Mouse (Mus musculus) left cerebral cortex, adult 18-20 months (tissue): ENCODE data around the gene 4930556J24Rik. TPM values are rescaled to one million over a fixed set of nuclear protein-coding genes. Genes with fewer than 3 reads are reported as not detected.
"Not testable (repeated sequence)": the region's sequence is repeated elsewhere in the genome, so short reads cannot be mapped to it uniquely, and the experiment has no call there.

Experiments
- DNase-seq, 2 experiments: peaks; one replicate each; pipeline ENCODE4 v3.0.0; 2021 to 2022; ENCODE audit warnings: low spot score in 2 of 2, mixed read lengths in 1 of 2
- total RNA-seq, 2 experiments: library from RNA; stranded (reverse); gene quantifications; 2 replicates each; pipeline ENCODE4 v1.2.3; 2021

The 4930556J24Rik gene
- total RNA-seq, 2 experiments from 2014 or later = not detected

DNA sequence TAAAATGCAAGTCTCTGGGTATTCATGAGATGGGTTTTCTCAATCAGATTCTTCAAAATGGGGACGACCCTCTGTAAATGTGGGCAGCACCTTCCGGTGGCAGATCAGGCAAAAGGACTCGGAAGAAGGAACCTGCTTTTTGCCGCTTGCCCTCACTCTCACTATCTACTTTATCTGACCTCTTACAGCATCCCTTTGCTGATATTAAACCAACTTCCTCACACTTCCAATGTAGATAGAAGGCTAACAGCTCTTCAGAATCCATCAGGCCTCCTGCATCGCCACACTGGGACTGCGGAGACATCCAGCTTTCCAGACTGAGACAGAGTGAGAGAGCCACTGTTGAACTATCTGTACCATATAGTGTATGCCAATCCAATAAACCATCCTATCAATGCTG lies 53.8 kb downstream of the 4930556J24Rik start:
- DNase-seq = no peak

DNA sequence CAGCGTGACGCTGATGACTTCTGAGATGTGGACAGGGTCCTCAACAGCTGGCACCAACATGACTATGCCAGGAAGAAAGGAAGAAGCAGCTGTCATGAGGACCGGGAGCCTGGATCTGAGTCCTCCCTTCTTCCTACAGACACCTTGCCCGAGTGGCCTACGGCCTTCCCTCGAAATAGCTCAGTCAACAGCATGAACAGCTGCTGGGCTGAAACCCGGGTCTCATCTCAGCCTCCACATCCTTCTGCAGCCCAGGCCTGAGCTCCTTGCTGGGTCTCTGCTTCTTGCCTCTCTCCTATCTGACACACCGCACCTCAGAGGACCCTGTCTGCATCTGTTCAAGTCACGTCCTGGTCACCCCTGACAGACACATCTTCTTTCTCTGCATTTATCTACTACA lies 54.5 kb downstream of the 4930556J24Rik start:
- DNase-seq = no peak

DNA sequence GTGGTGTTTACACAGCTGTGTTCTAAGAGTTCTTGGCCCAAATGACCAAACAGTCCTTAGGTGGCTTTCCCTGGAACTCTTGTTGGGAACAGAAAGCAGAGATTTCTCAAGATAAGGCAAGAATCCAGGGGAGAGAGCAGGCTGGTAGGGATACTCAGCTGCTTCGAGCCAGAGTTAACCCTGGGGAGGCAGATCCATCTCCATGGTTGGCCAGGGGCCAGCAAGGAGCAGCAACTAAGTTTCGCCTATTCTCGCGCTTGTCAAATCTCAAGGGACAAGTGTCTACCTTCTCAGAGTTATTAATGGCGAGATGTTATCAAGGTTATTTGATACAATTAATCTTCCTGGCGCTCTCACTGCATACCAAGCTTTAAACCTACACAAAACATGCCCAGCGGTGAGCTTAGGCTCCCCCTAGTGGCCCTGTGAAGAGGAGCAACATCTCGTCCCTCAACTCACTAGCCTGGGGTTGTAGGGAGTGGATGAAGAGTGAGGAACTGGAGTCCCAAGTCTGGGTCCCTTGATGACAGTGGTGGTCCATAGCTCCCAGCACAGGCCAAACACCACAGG lies 55.2 kb downstream of the 4930556J24Rik start:
- DNase-seq = peak; percentile 68 to 74

DNA sequence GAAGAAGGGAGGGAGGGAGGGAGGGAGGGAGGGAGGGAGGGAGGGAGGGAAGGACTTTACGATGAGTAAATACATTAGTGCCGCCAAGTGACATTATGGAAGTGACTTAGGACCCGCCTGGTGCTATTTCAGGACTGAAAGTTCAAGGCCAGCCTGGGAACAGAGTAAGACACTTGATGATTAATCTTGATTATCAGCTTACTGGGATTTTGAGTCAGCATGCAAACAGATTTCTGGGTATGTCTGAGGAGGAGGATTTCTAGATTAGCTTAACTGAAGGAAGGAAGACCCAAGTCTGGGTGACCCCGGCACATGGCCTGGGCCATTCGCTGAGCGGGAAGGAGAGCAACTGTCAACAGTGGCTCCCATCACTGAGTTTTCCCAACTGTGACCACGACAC lies 56.1 kb downstream of the 4930556J24Rik start:
- DNase-seq = no peak

DNA sequence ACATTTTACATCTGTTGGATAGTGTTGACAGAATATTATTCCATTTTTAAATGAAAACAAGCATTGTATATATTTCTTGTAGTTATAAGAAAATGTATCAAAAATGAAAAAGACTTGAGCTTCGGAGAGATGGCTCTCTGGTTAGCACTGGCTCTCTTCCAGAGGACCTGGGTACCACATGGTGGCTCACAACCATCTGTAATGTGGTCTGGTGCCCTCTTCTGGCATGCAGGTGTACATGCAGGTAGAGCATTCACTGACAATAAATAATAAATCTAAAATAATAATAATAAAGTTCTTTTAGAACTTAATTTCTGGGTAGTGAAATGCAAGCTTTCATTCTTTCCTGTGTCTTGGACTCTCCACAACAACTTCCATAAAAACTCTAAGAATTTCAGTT lies 57.8 kb downstream of the 4930556J24Rik start:
- no peak for DNase-seq

DNA sequence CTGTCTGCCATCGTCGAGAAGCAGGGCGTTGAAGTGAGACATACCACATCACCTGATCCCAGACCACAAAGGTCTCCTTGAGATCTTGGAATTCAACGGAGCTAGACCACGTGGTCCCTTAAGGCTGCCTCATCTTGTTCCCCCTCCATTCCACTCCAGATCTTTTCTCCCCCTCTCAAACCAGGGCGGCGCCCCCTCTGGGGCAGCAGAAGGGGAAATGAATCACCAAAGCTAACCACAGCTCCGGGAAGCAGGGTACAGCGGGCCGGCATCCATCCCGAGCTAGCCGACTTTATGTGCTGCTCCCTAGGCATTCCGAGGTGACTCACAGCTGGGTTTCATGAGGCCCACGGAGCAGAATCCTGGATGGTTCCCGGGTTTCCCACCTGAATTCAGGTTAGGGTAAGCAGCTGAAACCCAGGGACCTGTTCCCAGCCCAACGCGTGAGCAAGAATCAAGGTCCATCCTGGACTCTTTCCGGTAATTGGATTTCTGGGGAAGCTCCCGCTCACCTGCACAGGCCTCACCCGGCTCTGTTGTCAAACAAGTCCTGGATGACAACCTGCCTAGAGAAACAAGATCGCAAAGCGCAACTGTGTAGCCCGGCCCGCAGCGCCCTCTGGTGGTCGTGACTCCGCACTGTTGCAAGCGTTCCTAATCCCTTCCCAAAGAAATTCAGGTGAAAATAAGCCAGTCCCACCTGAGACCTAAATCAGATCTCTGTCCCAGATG lies 62.3 kb downstream of the 4930556J24Rik start, which contains the start of gene Slc35e4:
TSS of gene Slc35e4 (minus strand) at position 556 of the 732 bp plus-strand sequence.
- DNase-seq = peak; percentile 81 to 87

DNA sequence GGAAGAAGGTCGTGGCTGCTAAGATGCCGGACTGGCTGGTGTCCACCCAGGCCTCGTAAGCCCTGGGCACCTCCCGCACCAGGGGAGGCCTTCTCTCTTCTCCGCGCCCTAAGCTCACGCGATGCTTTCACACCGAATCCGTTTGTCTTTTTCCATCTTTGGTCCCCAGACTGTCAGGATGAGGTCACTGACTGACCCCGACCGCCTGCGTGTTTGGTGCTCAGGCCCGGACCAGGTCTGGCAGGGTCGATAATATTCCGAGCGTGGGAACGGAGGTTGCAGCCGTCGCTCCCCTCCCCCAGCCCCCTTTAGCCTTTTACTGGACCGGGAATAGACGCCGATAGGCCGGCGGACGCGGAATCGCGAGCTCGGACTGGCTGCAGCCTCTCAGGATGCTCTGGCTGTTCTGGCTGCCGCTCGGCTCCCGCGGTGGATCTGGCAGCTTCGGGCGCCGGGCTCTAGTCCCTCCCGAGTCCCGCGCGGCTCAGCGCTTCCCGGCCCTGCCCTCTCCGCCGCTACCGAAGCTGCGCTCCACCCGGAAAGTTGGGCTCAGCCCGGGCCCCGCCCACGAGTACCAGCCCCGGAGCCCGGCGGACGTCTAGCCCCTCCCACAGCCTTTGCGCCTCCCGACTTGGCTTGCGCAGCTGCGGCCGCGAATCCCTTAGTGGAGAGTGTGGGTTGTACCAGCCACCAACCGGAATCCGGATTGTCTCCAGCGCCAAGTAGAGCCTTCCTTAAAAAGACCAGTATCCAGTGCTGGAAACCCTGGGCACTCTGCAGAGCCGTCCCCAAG lies 63.1 kb downstream of the 4930556J24Rik start:
- peak; percentile 94 to 98 for DNase-seq

DNA sequence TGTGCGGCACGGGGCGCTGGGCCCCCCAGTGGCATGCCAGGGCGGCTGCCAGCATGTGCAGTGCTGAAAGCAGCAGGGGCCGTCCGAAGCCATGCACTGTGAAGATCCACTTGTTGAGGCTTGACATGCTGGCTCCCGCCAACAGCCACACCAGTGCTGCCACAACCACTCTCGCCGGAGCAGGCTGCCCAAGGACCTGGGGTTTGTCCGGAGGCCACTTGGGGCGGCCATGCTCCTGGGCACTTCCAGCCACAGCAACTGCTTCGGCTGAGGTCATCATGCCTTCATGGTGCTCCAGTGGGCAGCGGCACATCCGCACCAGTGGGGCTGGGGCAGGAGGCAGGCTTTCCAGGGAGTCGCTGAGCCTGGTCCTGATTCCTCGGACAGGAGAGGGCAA lies 63.7 kb downstream of the 4930556J24Rik start:
- no peak for DNase-seq

DNA sequence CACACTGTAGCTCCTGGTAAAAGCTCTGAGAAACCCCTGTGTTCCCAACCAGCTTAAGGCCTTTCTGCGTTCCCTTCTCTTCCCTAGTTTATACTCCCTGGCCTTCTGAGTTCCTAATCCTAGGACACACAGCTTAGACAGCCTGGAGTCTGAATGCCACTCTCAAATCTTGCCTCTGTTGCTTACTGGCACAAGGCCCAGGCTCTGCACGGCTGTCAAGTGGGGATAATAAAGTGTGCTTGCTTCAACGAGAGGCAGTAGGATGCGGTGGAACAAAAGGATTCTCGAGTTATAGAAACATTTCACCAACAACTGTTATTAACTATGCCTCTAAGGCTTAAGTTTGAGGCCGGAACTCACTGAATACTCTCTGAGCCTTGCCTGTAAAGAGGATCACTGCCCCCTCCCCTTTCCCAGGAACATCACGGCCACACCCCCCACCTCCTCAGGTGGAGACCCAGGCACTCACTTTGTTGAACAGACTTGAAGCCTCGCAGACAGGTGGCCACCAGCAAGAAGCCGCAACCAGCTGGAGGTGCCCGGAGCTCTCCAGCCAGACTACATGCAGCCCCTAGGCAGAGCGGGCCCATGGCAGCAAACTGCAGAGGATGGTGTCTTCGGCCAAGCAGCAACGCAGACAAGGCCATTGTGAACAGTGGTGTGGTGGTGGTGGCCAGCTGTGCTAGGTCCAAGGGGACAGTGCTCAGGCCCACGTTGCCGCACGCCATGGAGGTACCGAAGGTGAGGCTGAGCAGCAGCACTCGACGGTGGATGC lies 64.3 kb downstream of the 4930556J24Rik start:
- DNase-seq = peak in 1 of 2 experiments; percentile 45

DNA sequence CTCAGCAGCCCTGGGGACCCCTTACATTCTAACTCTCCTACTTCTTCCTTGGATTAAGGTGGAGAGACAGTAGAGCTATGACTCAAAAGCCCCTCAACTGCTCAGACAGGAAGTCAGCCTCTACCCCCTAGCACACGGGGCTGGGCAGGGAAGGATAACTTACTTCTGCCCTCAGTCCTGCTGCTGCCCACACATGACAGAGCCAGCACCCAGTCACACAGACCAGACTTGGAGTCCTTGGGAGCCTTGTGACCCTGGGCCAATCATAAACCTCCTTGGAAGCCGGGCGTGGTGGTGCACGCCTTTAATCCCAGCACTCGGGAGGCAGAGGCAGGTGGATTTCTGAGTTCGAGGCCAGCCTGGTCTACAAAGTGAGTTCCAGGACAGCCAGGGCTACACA lies 65.1 kb downstream of the 4930556J24Rik start:
- not testable (repeated sequence) for DNase-seq

DNA sequence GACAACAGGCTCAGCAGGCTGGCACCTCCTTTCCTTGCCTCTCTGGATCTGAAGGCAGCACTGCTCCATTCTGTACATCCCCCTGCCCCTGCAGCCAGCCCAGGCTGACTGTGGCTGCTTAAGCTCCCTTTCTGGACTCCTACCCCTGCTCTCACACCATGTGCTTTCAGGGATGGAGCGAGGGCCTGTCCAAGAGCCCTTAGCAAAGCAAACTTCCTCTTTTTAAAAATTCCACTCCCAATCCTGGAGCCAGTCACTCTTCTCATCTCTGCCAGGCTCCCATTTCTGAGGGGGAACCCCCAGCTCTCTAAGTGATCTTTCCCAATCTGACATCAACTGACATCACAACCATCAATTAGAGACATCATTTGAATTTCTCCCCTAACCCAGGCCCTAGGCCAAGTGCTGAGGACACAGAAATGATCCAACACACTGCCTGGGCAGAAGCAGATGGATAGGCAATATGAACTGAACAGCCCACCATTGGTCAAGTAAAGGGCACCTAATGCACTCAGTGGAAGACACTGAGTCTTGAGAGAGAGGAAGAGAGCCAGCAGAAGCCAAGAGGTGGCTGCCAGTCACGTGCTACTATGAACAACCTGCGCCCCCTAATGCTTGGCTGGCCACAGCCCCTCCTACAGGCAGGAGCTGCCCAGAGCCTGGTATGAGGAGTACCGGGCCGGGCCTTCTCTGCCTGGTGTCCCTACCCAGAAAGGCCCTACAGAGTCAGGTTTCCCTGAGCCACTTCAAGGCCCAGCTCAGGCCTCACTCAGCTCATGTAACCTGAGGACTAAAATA lies 65.9 kb downstream of the 4930556J24Rik start:
- no peak for DNase-seq

DNA sequence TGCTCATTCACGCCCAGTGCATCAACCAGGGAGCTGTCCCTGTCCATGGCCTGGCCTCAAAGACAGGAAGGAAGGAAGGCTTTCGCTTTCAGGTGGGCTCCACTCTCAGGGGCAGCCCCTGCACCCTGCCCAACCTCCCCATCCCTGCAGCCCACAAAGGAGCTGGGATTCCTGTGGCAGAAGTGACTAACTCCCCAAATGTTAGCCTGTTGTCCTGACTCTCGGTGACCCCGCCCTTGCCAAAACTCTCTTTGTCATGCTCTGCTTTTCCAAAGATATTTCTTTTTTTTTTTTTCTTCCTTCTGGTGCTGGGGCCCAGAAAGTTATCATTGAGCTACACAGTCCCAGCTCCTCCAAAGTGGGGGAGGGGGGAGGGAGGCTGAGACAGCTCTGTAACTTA lies 67.3 kb downstream of the 4930556J24Rik start:
- no peak for DNase-seq

DNA sequence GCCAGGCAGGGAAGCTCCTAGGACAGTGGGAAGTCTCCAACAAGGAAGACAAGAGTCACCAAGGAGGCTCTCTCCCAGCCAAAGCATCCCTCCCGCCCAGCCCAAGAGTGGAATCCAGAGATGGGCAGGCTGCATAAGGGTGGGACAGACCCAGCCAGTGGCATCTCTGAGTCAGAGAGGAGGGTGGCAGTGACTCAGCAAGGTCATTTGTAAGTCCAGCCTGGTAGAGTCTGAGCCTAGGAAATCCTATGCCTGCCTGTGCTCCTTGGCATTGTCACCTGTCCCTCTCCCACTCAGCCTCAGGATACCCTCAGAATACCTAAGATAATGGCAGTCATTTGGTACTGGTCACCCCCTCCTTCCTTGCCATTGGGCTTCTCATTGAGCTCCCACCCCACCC lies 71.1 kb downstream of the 4930556J24Rik start:
- DNase-seq = no peak

DNA sequence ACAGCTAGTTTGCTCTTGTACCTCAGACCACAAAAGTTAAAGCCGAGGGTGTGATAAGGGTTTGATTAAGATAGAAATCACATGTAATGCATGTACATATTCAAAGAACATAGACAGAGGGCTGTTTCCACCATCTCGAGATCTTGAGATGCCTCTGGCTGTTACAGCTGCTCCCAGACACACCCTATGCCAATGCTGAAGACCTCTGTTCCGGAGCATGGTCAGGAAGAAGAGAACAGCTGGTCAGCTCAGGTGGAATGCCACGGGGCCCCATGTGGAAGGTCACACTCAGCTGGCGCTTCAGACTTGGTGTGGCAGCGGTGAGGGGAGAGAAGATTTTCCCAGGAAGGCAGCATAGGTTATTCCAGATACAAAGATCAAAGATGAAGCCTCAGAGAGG lies 71.9 kb downstream of the 4930556J24Rik start:
- DNase-seq = no peak

DNA sequence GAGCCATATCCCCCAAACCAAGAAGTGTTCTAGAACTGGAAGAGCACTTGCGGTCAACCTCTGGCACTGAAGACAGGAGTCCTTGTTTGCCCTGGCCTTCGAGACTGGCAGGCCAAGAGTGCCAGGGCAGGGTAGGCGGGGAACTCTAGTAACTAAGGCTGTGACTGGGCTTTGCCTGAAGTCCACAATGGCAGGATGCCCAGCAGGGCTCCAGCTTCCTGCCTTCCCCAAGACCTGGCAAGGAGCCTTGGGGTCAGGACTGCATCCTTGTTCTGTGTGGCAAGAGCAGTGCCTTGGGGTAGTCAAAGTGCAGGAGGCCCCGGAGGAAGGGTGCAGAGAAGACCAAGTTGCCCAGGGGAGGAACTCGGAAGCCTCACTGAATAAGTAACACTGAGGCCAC lies 73.5 kb downstream of the 4930556J24Rik start:
- peak in 1 of 2 experiments; percentile 41 for DNase-seq

DNA sequence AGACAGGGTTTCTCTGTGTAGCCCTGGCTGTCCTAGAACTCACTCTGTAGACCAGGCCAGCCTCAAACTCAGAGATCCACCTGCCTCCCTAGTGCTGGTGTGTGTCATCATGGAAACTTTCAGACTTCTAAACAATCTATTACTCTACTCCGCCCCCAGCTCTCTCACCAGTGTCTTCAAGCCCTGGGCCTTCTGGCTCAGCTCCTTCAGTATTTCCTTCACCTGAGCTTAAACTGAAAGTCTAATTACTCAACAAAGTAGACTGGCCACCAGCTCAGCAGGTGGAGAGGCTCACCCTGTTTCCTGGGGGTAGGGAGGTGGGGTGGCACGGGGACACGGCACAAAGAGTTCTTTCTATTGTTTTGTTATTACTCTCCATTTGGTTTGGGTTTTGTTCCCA lies 74.1 kb downstream of the 4930556J24Rik start:
- no peak for DNase-seq

DNA sequence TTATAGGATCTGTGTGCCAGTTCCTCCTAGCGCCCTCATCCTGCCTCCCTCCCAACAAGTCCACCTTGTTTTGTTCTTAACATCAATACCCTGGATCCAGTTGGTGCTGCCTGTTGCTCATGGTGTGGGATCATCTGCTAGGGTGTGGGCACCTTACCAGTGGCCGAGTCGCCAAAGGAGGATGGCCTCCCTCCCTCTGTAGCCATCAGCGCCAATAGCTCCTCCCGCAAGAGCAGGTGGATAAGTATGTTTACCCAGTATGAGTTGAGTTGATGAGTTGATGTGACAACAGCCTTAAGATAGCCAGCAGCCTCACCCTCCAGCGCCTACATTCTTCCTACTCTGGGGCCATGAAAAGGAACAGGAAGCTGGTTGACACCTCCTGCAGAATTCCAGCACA lies 76.3 kb downstream of the 4930556J24Rik start:
- DNase-seq = no peak

DNA sequence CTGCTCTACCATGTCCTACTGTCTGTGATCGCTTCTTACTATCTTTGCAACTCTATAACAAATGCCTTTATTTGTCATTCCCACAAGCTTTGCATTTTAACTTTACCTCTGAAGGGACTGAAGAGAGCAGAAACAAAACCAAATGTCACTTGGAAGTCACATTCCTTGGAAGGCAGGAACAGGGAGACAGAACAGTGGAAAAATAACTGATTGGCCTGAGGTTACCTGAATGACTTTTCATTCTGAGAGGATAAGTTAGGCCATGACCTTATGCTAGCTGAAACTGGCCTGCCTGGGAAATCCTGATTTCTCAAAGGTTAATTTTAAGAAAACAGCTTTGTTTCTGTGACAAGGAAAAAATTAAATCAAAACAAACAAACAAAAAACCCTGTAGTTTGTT lies 80.6 kb downstream of the 4930556J24Rik start:
- no peak for DNase-seq

DNA sequence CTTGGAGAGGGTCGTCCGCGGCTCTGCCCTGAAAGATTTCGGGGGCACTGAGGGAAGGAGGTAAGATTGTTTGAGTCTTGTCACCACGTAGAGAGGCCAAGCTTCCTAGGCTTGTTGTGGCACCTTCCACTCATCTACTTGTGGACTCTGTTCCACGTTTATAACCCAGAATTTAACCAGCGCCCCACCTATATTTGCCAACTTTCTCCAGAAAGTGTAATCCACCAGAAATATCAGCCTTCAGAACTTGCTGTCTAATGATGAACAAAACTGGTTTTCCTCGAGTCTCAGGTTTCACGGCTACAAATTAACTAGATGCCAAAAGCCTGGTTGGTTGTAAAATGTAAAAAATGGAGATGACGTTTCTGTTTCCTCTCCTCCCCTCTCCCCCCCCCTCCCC lies 81.1 kb downstream of the 4930556J24Rik start:
- no peak for DNase-seq
